Mouse (Mus musculus): ENCODE data around the gene Lyve1. TPM values are rescaled to one million over a fixed set of nuclear protein-coding genes. Genes with fewer than 3 reads are reported as not detected.
A peak's percentile ranks its signal among the peaks of the same experiment; 100 is the strongest.

Gene Lyve1
- total and polyA plus RNA-seq, 3 experiments = 17.4 to 31.0 (median 28.0) TPM

DNA sequence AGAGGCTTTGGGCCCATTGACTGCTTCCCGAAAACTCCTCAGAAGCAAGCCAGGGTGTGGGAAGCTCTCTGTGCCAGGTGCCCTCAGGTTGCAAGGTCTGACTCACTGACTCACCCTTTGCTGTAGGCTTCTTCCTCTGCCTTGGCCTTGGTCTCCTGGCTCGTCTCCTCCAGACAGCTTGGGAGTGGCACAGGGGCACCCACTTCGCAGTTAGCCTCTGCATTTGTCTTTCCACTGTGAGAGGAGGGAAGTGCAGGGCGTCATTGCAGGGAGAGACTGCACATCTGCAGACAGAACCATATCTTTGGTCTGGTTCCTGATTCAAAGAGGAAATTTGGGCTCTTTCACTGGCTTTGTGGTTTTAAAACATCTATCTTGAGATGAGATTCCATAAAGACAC, 15.0 kb upstream of the Lyve1 start:
- Histone ChIP-seq H3K27ac (no peak overlapping the region), H3K9ac (ENCODE audit: low read depth, low read length) (no peak overlapping the region), H3K4me1 (ENCODE audit: control insufficient read depth, insufficient read depth, low read length) (no peaks in the 10 kb centered on the region), H3K27me3 (ENCODE audit: control insufficient read depth, insufficient read depth, low read length) (no peaks in the 10 kb centered on the region), H3K36me3 (ENCODE audit: control insufficient read depth, insufficient read depth, low read length) (no peaks in the 10 kb centered on the region), H3K4me3 (no peak overlapping the region), H3K79me2 (replicated peaks; ENCODE audit: control insufficient read depth, insufficient read depth, low read length) (no peaks in the 10 kb centered on the region)
- DNase-seq = no peak
- 85% methylated on average over 4 of the region's 4 CpGs for WGBS
- intact Hi-C loops (cut with DNase I) = no loop called here
- TF ChIP-seq CTCF (IDR thresholded peaks at IDR 0.05) (no peak), EP300 (IDR thresholded peaks at IDR 0.05; ENCODE audit: insufficient read depth, low read depth, low read length) (no peak), POLR2A (IDR thresholded peaks at IDR 0.05; ENCODE audit: insufficient read depth, low read depth, low read length) (no peak)

GRCm38 (mm10) chr7:110876965-110877364, 13.9 kb upstream of the Lyve1 start:
- Histone ChIP-seq H3K27me3 (ENCODE audit: control insufficient read depth, insufficient read depth, low read length) (no peaks in the 10 kb centered on the region), H3K36me3 (ENCODE audit: control insufficient read depth, insufficient read depth, low read length) (no peaks in the 10 kb centered on the region), H3K4me3 (no peak overlapping the region), H3K9ac (ENCODE audit: low read depth, low read length) (no peak overlapping the region), H3K4me1 (ENCODE audit: control insufficient read depth, insufficient read depth, low read length) (no peaks in the 10 kb centered on the region), H3K79me2 (replicated peaks; ENCODE audit: control insufficient read depth, insufficient read depth, low read length) (no peaks in the 10 kb centered on the region), H3K27ac (no peak overlapping the region)
- WGBS = 47% methylated on average over 4 of the region's 4 CpGs
- TF ChIP-seq POLR2A (IDR thresholded peaks at IDR 0.05; ENCODE audit: insufficient read depth, low read depth, low read length) (no peak), CTCF (IDR thresholded peaks at IDR 0.05) (no peak), EP300 (IDR thresholded peaks at IDR 0.05; ENCODE audit: insufficient read depth, low read depth, low read length) (no peak)
- DNase-seq = peak in 1 of 2 experiments; percentile 38
- intact Hi-C loops (cut with DNase I) = no loop called here

DNA sequence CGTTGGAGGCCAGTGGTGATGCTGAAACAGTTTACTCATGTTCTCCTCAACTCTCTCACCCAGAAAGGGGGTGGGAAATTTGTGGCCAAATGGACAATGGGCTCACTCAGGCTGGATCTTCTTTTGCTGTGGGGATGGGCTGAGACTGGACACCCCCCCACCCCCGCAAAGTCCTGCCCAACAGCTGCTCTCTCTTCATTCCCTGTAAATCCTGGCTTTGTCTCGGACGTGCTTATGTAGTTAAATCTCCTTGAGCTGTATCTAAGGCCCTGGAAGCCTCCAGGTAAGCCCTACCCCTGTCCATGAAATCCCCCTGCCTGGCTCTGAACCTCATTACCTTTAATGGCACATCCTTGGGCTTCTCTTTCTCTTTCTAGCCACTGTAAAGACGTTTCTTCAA, 5.8 kb upstream of the Lyve1 start:
- Histone ChIP-seq H3K4me1 (ENCODE audit: control insufficient read depth, insufficient read depth, low read length) (peaks cover 3% of the 10 kb centered on the region; the same call in 1 of the 2 replicates), H3K27me3 (ENCODE audit: control insufficient read depth, insufficient read depth, low read length) (no peaks in the 10 kb centered on the region), H3K4me3 (no peak overlapping the region), H3K9ac (ENCODE audit: low read depth, low read length) (no peak overlapping the region), H3K27ac (no peak overlapping the region), H3K79me2 (replicated peaks; ENCODE audit: control insufficient read depth, insufficient read depth, low read length) (no peaks in the 10 kb centered on the region), H3K36me3 (ENCODE audit: control insufficient read depth, insufficient read depth, low read length) (no peaks in the 10 kb centered on the region)
- intact Hi-C loops (cut with DNase I) = no loop called here
- TF ChIP-seq POLR2A (IDR thresholded peaks at IDR 0.05; ENCODE audit: insufficient read depth, low read depth, low read length) (no peak), CTCF (IDR thresholded peaks at IDR 0.05) (no peak), EP300 (IDR thresholded peaks at IDR 0.05; ENCODE audit: insufficient read depth, low read depth, low read length) (no peak)
- DNase-seq = no peak
- 89% methylated on average over 5 of the region's 5 CpGs for WGBS

GRCm38 (mm10) chr7:110867116-110867515, 4.1 kb upstream of the Lyve1 start:
- Histone ChIP-seq H3K4me3 (no peak overlapping the region), H3K9ac (ENCODE audit: low read depth, low read length) (no peak overlapping the region), H3K27ac (no peak overlapping the region), H3K36me3 (ENCODE audit: control insufficient read depth, insufficient read depth, low read length) (no peaks in the 10 kb centered on the region), H3K79me2 (replicated peaks; ENCODE audit: control insufficient read depth, insufficient read depth, low read length) (no peaks in the 10 kb centered on the region), H3K27me3 (ENCODE audit: control insufficient read depth, insufficient read depth, low read length) (no peaks in the 10 kb centered on the region), H3K4me1 (ENCODE audit: control insufficient read depth, insufficient read depth, low read length) (peaks cover 3% of the 10 kb centered on the region; the same call in 1 of the 2 replicates)
- intact Hi-C loops (cut with DNase I) = no loop called here
- DNase-seq = no peak
- 93% methylated on average over 6 of the region's 6 CpGs for WGBS
- TF ChIP-seq POLR2A (IDR thresholded peaks at IDR 0.05; ENCODE audit: insufficient read depth, low read depth, low read length) (no peak), CTCF (IDR thresholded peaks at IDR 0.05) (no peak), EP300 (IDR thresholded peaks at IDR 0.05; ENCODE audit: insufficient read depth, low read depth, low read length) (no peak)

- no peaks in the 10 kb centered on the region for H3K36me3 ChIP-seq (ENCODE audit: control insufficient read depth, insufficient read depth, low read length)
- intact Hi-C loops (cut with DNase I) = no loop called here
- no peaks in the 10 kb centered on the region for H3K79me2 ChIP-seq (replicated peaks; ENCODE audit: control insufficient read depth, insufficient read depth, low read length)
- H3K27me3 ChIP-seq (ENCODE audit: control insufficient read depth, insufficient read depth, low read length) = no peaks in the 10 kb centered on the region
- H3K9ac ChIP-seq (ENCODE audit: low read depth, low read length) = no peak overlapping the region
- DNase-seq = no peak
- TF ChIP-seq POLR2A (IDR thresholded peaks at IDR 0.05; ENCODE audit: insufficient read depth, low read depth, low read length) = no peak
- TF ChIP-seq CTCF (IDR thresholded peaks at IDR 0.05) = no peak
- no peak for TF ChIP-seq EP300 (IDR thresholded peaks at IDR 0.05; ENCODE audit: insufficient read depth, low read depth, low read length)
- H3K4me3 ChIP-seq = no peak overlapping the region
- WGBS = 85% methylated on average over 3 of the region's 3 CpGs
- peaks cover 3% of the 10 kb centered on the region; the same call in 1 of the 2 replicates for H3K4me1 ChIP-seq (ENCODE audit: control insufficient read depth, insufficient read depth, low read length)
- H3K27ac ChIP-seq = no peak overlapping the region
These were observed 3.0 kb upstream of the Lyve1 start for GRCm38 (mm10) chr7:110866021-110866420.

DNA sequence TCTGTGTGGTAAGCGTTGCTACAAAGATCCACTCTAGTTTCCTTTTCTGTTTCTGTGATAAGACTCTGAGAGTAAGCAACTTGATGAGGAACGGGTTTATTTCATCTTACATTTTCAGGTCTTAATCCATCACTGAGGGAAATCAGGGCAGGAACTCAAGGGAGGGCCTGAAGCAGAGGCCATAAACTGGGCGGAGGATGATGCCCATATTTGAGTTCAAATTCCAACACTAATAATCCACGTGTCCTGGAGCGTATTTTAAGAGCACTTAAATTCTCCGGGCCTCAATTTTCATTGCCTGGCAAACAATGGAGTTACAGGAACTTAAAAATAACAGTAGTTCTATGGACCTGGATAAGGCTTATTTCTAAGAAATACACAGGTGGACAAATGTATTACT, 2.5 kb upstream of the Lyve1 start:
- no peak for DNase-seq
- intact Hi-C loops (cut with DNase I) = no loop called here

More for the DNA sequence above, 2.5 kb upstream of the Lyve1 start:
- Histone ChIP-seq H3K27me3 (ENCODE audit: control insufficient read depth, insufficient read depth, low read length) (no peaks in the 10 kb centered on the region), H3K9ac (ENCODE audit: low read depth, low read length) (no peak overlapping the region), H3K4me1 (ENCODE audit: control insufficient read depth, insufficient read depth, low read length) (peaks cover 3% of the 10 kb centered on the region; the same call in 1 of the 2 replicates), H3K4me3 (no peak overlapping the region), H3K27ac (no peak overlapping the region), H3K36me3 (ENCODE audit: control insufficient read depth, insufficient read depth, low read length) (no peaks in the 10 kb centered on the region), H3K79me2 (replicated peaks; ENCODE audit: control insufficient read depth, insufficient read depth, low read length) (no peaks in the 10 kb centered on the region)
- 73% methylated on average over 6 of the region's 6 CpGs for WGBS
- TF ChIP-seq POLR2A (IDR thresholded peaks at IDR 0.05; ENCODE audit: insufficient read depth, low read depth, low read length) (no peak), CTCF (IDR thresholded peaks at IDR 0.05) (no peak), EP300 (IDR thresholded peaks at IDR 0.05; ENCODE audit: insufficient read depth, low read depth, low read length) (no peak)
